Mouse (Mus musculus) kidney, adult 2 months (tissue): ENCODE measurements around the gene S1pr3. TPM values are rescaled to one million over a fixed set of nuclear protein-coding genes. Genes with fewer than 3 reads are reported as not detected.
A peak's percentile ranks its signal among the peaks of the same experiment; 100 is the strongest.

ENCODE experiments used
- DNase-seq: peaks from one replicate; pipeline ENCODE4 v3.0.0; 2021
- H3K27ac ChIP-seq: fragments of 200-500 bp; 2 replicates; pipeline ENCODE4 v1.5.1; 2012; ENCODE audit warnings: low read depth, low read length, control low read depth, inconsistent platforms; ENCODE audit not compliant: insufficient read depth
- H3K27me3 ChIP-seq: fragments of 200-500 bp; replicated peaks from 2 replicates; pipeline ENCODE4 v1.6.1; 2012; ENCODE audit warnings: mild to moderate bottlenecking, moderate library complexity, low read length, inconsistent platforms; ENCODE audit not compliant: control insufficient read depth, insufficient read depth
- H3K36me3 ChIP-seq: fragments of 200-500 bp; 2 replicates; pipeline ENCODE4 v1.6.1; 2012; ENCODE audit warnings: mild to moderate bottlenecking, moderate library complexity, low read length, inconsistent platforms; ENCODE audit not compliant: control insufficient read depth, insufficient read depth
- H3K4me1 ChIP-seq: fragments of 200-500 bp; 2 replicates; pipeline ENCODE4 v1.6.1; 2011; ENCODE audit warnings: low read length; ENCODE audit not compliant: control insufficient read depth, insufficient read depth
- H3K4me3 ChIP-seq: fragments of 200-500 bp; 2 replicates; pipeline ENCODE4 v1.5.1; 2011; ENCODE audit warnings: mild to moderate bottlenecking, low read depth, low read length, control low read depth; ENCODE audit not compliant: insufficient read depth
- CTCF ChIP-seq: fragments of 200-500 bp; conservative IDR thresholded peaks from 2 replicates; pipeline ENCODE4 v1.5.1; 2011; ENCODE audit warnings: low read depth, mild to moderate bottlenecking, control low read depth, low read length, moderate library complexity, mixed read lengths; ENCODE audit not compliant: insufficient read depth, insufficient read length
- POLR2A ChIP-seq: fragments of 200-500 bp; IDR thresholded peaks from one replicate; pipeline ENCODE4 v1.6.1; 2011; ENCODE audit warnings: low read depth, low read length, control low read depth
- WGBS: fragments of 180-500 bp; shearing (Covaris S2); methylation state at CpG from one replicate; pipeline ENCODE4 v1.1.7; 2018; 5-methylcytosine and 5-hydroxymethylcytosine counted together
- polyA plus RNA-seq: library from polyadenylated mRNA; depleted of rRNA; stranded (reverse); fragments of >200 nt; gene quantifications from 2 replicates; pipeline ENCODE4 v1.2.3, GENCODE M21; 2012

The S1pr3 gene
- polyA plus RNA-seq, 1 experiment: 15.6 TPM

DNA sequence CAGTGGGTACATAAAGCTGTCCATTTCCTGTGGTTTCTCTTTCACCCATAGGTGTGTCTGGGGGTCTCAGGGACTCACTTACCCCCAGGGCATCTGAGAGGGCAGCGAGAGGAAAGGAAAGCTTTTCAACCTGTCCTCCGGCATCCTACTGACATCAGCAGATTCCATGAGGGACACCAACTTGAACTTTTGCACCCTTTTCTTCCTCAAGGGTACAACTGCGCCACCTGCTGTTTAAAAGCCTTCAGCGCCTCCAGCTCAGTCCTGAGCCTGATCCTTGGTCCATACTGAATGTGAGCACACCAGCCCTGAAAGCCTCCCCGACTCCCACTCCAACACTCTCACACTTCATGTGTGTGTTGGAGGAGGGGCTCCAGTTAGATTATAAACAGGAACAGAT, 16.2 kb downstream of the S1pr3 start:
- Histone ChIP-seq H3K4me3 (no peak overlapping the region), H3K4me1 (no peaks in the 10 kb centered on the region), H3K36me3 (no peaks in the 10 kb centered on the region), H3K27ac (no peak overlapping the region), H3K27me3 (no peaks in the 10 kb centered on the region)
- WGBS: 13% methylated on average over 5 of the region's 5 CpGs
- peak; percentile 80 for DNase-seq
- no peak for TF ChIP-seq POLR2A
- TF ChIP-seq CTCF: peak; percentile 84

DNA sequence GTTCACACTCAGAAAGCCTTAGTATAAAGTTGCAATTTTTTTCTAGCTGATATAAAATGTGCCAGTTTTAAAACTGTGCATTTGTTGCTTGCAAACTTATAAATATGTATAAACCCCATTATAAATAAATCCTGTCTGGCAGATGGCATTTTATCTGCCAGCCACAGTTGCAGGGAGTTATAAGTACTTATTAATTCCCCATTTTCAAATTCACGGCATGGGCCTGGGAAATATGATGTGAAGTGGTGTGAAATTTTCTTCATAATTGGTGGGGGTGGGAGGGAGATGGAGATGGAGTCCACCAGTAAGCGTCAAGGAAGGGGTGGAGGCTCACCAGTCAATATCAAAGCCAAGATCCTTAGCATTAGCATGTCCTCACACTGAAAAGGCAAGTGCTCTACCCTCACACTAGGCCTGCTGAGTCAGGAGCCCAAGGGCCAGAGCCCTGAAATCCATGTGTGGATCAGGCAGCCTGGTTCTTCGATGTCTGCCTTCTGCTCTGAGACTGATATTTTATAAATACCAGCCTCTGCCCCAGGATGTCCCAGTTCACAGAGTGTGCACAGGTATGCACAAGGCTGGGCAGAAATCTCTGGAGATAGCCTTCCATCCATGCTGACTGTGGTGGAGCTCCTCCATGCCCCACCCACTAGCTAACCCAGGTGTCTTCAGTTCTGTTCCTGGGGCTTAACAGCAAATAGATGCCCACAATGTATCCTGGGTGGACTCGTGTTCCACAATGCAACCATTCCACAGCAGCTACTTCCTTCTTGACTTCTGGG, 17.4 kb downstream of the S1pr3 start:
- H3K36me3 ChIP-seq: no peaks in the 10 kb centered on the region
- DNase-seq: no peak
- no peak overlapping the region for H3K4me3 ChIP-seq
- H3K27me3 ChIP-seq: no peaks in the 10 kb centered on the region
- no peak overlapping the region for H3K27ac ChIP-seq
- H3K4me1 ChIP-seq: no peaks in the 10 kb centered on the region
- 83% methylated on average over 4 of the region's 4 CpGs for WGBS
- TF ChIP-seq CTCF (no peak), POLR2A (no peak)

DNA sequence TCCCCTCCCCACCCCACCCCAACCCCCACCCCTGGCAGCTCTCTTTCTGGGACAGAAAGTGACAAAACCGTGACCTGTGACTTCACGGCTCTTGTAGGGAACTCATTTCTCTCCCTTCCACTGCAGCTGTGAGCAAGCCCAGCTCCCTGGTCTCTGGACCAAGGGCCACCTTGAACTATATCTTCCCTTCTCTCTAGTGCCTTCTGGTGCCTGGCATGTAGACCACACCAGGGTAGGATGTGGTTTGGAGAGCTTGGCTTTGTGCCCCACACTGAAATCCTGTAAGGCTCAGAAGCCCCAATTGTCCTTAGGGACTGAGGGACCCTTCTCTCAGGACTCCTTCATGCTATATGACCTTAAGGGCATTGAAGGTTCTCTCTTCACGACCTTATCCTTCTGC, 24.9 kb downstream of the S1pr3 start:
- Histone ChIP-seq H3K4me3 (no peak overlapping the region), H3K27me3 (no peaks in the 10 kb centered on the region), H3K4me1 (no peaks in the 10 kb centered on the region), H3K27ac (no peak overlapping the region), H3K36me3 (no peaks in the 10 kb centered on the region)
- 74% methylated on average over 3 of the region's 3 CpGs for WGBS
- TF ChIP-seq POLR2A (no peak), CTCF (no peak)
- no peak for DNase-seq

DNA sequence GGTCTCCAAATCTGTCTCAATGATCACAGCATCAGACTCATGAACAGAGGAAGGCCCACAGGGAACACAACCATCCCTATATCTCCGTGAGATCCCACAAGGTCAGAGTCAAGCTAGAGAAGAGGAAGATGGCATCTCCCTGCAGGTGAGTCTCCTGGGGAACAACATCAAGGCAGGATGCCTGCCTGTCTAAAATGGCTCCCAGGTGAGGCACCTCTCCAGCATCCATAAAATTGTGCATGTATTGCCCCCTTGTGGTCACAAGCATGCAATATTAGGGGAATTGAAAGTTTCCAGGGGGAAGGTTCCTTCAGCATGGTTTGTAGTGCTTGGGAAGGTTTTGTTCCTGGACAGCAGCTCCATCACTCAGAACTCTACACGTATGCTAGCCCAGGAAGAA, 26.0 kb downstream of the S1pr3 start:
- no peak overlapping the region for H3K4me3 ChIP-seq
- DNase-seq: peak; percentile 16
- H3K36me3 ChIP-seq: no peaks in the 10 kb centered on the region
- H3K4me1 ChIP-seq: no peaks in the 10 kb centered on the region
- 68% methylated on average over 2 of the region's 2 CpGs for WGBS
- H3K27me3 ChIP-seq: no peaks in the 10 kb centered on the region
- no peak overlapping the region for H3K27ac ChIP-seq
- TF ChIP-seq POLR2A (no peak), CTCF (0 out of 2 replicates have a peak, but pooled peaks have one; percentile 32)

DNA sequence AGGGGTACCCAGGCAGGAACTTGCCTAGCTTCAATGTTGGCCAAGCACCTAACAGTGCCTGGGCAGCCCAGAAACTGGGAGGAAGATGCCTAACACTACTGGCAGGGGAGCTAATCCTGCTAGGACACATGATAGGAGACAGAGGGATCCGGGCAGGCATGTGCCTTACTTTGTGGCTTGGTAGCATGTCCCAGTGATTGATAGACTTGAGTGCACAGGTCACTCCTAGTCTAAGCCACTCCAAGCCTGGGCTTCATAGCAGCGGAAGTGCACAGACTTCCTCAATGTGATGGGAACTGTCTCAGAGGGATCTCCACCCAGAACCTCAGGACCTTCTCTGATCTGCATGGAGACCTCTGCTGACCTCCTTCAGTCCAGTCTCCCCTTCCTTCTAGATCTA, 26.7 kb downstream of the S1pr3 start:
- Histone ChIP-seq H3K4me1 (no peaks in the 10 kb centered on the region), H3K36me3 (no peaks in the 10 kb centered on the region), H3K4me3 (no peak overlapping the region), H3K27ac (no peak overlapping the region), H3K27me3 (no peaks in the 10 kb centered on the region)
- 28% methylated on average over 2 of the region's 2 CpGs for WGBS
- peak; percentile 72 for DNase-seq
- TF ChIP-seq CTCF: no peak
- no peak for TF ChIP-seq POLR2A

DNA sequence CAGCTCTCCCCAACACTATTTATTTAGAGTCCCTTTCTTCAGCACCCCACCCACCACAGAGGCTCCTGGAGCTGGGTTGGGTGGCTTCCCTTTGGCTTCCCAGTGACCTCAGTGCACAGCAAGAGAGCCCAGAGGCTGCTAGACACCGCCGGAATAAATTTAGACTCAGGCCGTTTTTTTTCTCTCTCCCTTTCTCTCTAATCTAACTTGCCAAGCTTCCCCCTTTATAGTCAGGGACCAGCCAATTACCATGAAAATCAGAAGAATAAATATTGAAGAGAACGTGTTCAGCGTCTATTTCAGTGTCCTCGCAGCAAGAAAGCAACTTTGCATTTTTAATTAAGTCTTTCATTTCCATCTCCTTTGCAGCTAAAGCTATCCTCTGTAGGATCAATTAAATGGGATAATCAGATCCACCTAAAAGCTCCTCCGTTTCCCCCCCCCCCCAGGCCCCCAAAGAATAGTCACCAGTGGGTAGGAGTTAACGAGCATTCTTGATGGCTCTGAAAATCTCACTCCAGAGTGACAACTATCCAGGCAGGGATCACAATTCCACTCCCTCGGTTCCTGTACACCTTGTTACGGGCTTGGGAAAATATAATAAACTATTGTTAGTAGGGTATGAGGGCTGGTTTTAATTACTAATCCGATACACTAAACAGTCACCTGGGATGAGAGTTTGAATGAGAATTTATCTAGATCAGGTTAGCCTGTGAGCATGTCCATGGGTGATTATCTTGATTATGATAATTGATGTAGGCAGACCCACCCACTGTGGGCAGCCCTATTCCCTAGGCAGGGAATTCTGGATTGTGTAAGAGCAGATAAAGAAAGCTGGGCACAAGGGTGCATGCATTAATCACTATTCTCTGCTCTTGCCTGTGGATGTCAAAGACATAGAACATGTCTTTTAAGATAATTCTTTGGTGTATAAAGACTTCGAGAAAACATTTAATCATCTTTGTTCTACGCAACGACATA, 29.0 kb downstream of the S1pr3 start:
- Histone ChIP-seq H3K36me3 (no peaks in the 10 kb centered on the region), H3K4me3 (no peak overlapping the region), H3K27ac (no peak overlapping the region), H3K27me3 (no peaks in the 10 kb centered on the region), H3K4me1 (no peaks in the 10 kb centered on the region)
- DNase-seq: no peak
- 84% methylated on average over 14 of the region's 14 CpGs for WGBS
- TF ChIP-seq CTCF (no peak), POLR2A (no peak)

DNA sequence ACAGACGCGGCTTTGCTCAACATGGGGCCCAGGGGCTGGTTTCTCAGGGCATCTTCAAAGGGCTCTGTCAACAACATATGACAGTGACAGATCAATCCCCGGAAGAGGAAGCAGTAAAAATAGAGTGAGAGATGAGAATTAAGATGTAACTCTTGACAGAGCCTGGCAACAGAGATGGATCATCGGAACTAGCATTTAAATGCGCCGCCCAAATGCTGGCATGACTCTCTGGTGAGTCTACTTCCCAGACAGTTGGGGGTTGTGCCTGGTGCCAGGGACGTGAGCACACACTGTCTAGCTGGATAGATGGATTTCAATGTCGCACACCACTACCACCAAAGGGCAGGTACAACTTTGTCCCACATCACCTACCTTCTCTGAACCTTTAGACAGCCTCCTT, 34.5 kb downstream of the S1pr3 start:
- H3K27me3 ChIP-seq: no peaks in the 10 kb centered on the region
- no peak overlapping the region for H3K27ac ChIP-seq
- no peaks in the 10 kb centered on the region for H3K4me1 ChIP-seq
- WGBS: 79% methylated on average over 8 of the region's 8 CpGs
- H3K4me3 ChIP-seq: no peak overlapping the region
- TF ChIP-seq CTCF (no peak), POLR2A (no peak)
- DNase-seq: no peak
- no peaks in the 10 kb centered on the region for H3K36me3 ChIP-seq
